Mouse (Mus musculus) embryonic facial prominence, embryonic 14.5 days (tissue): ENCODE results near the gene Pqlc2. TPM values are rescaled to one million over a fixed set of nuclear protein-coding genes. Genes with fewer than 3 reads are reported as not detected.

Experiments used
- ATAC-seq: fragments of 200-750 bp; cut with Nextera tagmentation; 2 replicates; pipeline ENCODE4 v1.8.0; 2017; ENCODE audit warnings: low read depth, moderate number of reproducible peaks, moderate TSS enrichment
- DNase-seq: peaks from one replicate; pipeline ENCODE4 v3.0.0-alpha.2; 2015; ENCODE audit warnings: low spot score
- H3K27ac ChIP-seq: fragments of 300-500 bp; sonication (generic); replicated peaks from 2 replicates; pipeline ENCODE4 v1.5.1; 2014; ENCODE audit warnings: low read depth, mild to moderate bottlenecking, low read length, moderate library complexity
- H3K27me3 ChIP-seq: fragments of 300-500 bp; sonication (generic); replicated peaks from 2 replicates; pipeline ENCODE4 v1.6.1; 2014; ENCODE audit warnings: low read length; ENCODE audit not compliant: control insufficient read depth, insufficient read depth
- H3K36me3 ChIP-seq: fragments of 300-500 bp; sonication (generic); 2 replicates; pipeline ENCODE4 v1.6.1; 2014; ENCODE audit warnings: low read length, mixed read lengths; ENCODE audit not compliant: control insufficient read depth, insufficient read depth
- H3K4me1 ChIP-seq: fragments of 300-500 bp; sonication (generic); 2 replicates; pipeline ENCODE4 v1.6.1; 2014; ENCODE audit warnings: antibody characterized with exemption, low read length; ENCODE audit not compliant: control insufficient read depth, insufficient read depth
- H3K4me2 ChIP-seq: fragments of 300-500 bp; sonication (generic); 2 replicates; pipeline ENCODE4 v1.6.1; 2014; ENCODE audit warnings: low read depth, mild to moderate bottlenecking, low read length, moderate library complexity, mixed read lengths
- H3K4me3 ChIP-seq: fragments of 300-500 bp; sonication (generic); 2 replicates; pipeline ENCODE4 v1.5.1; 2014; ENCODE audit warnings: low read depth, mild to moderate bottlenecking, low read length
- H3K9ac ChIP-seq: fragments of 300-500 bp; sonication (generic); 2 replicates; pipeline ENCODE4 v1.6.1; 2014; ENCODE audit warnings: low read depth, mild to moderate bottlenecking, low read length, moderate library complexity, mixed read lengths
- H3K9me3 ChIP-seq: fragments of 300-500 bp; sonication (generic); 2 replicates; pipeline ENCODE4 v1.6.1; 2016; ENCODE audit warnings: low read length; ENCODE audit not compliant: control insufficient read depth
- WGBS: fragments of 180-500 bp; shearing (Covaris S2); extraction: QIAGEN DNeasy Blood & Tissue Kit; methylation state at CpG from one replicate; pipeline ENCODE4 v1.1.7; 2014; 5-methylcytosine and 5-hydroxymethylcytosine counted together
- polyA plus RNA-seq: library from polyadenylated mRNA; unstranded; fragments of >200 nt; fragmentation: Nextera tagmentation; extraction: Ambion mirVana; gene quantifications from 2 replicates; pipeline ENCODE4 v1.2.1, GENCODE M21; 2014

Pqlc2 gene
- polyA plus RNA-seq, 1 experiment from 2014 or later: 10.9 TPM

- Histone ChIP-seq H3K4me1 (no peaks in the 10 kb centered on the region), H3K4me2 (no peak overlapping the region), H3K9ac (no peak overlapping the region), H3K9me3 (no peaks in the 10 kb centered on the region), H3K27me3 (no peaks in the 10 kb centered on the region), H3K4me3 (no peak overlapping the region), H3K36me3 (peaks cover 63% of the 10 kb centered on the region), H3K27ac (no peak overlapping the region)
- no peak for ATAC-seq
- DNase-seq: peak; percentile 13
- 77% methylated on average over 6 of the region's 6 CpGs for WGBS
Measured at GRCm38 (mm10) chr4:139282955-139283417, 27.5 kb downstream of the Pqlc2 start.

- Histone ChIP-seq H3K4me2 (no peak overlapping the region), H3K9ac (no peak overlapping the region), H3K27me3 (no peaks in the 10 kb centered on the region), H3K4me3 (no peak overlapping the region), H3K4me1 (0 out of 2 replicates have a peak, but pooled peaks cover 5% of the 10 kb centered on the region), H3K36me3 (peaks cover 54% of the 10 kb centered on the region), H3K27ac (no peak overlapping the region), H3K9me3 (no peaks in the 10 kb centered on the region)
- DNase-seq: no peak
- no peak for ATAC-seq
- WGBS: 82% methylated on average over 16 of the region's 16 CpGs
Measured at GRCm38 (mm10) chr4:139281791-139282345, 28.6 kb downstream of the Pqlc2 start.

GRCm38 (mm10) chr4:139280530-139280929 is 30.0 kb downstream of the Pqlc2 start:
- peaks cover 54% of the 10 kb centered on the region for H3K36me3 ChIP-seq
- H3K27ac ChIP-seq: no peak overlapping the region
- DNase-seq (no peak), ATAC-seq (no peak)
- H3K9me3 ChIP-seq: no peaks in the 10 kb centered on the region
- peaks cover 14% of the 10 kb centered on the region for H3K4me1 ChIP-seq
- H3K27me3 ChIP-seq: no peaks in the 10 kb centered on the region
- H3K4me2 ChIP-seq: no peak overlapping the region
- no peak overlapping the region for H3K4me3 ChIP-seq
- WGBS: 94% methylated on average over 12 of the region's 12 CpGs
- no peak overlapping the region for H3K9ac ChIP-seq

DNA sequence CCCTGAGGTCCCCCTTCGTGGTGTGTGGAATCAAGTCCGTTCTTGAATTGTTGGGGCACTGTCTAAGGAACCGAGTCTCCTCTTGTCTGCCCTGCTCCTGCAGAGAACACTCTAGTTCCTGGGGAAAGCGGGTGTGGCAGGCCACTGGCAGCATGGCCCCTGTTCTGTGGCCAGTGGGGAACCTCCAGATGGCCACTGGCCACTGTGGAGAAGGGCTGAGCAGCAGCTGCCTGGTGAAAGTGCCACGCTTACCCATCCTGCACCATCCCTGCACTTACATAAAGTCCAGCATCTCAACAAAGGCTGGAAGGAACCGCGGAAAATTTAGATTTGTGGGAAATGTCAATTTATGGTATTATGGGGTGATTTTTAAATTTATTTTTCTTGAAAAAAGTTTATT is 34.1 kb downstream of the Pqlc2 start:
- Histone ChIP-seq H3K4me1 (peaks cover 22% of the 10 kb centered on the region), H3K4me2 (no peak overlapping the region), H3K27ac (peak overlapping the region; percentile 39; the same call in 1 of the 2 replicates), H3K27me3 (no peaks in the 10 kb centered on the region), H3K9me3 (no peaks in the 10 kb centered on the region), H3K4me3 (no peak overlapping the region), H3K36me3 (peaks cover 40% of the 10 kb centered on the region), H3K9ac (no peak overlapping the region)
- no peak for ATAC-seq
- DNase-seq: no peak
- WGBS: 73% methylated on average over 7 of the region's 7 CpGs

- Histone ChIP-seq H3K27me3 (no peaks in the 10 kb centered on the region), H3K9ac (no peak overlapping the region), H3K4me3 (no peak overlapping the region), H3K4me1 (peaks cover 33% of the 10 kb centered on the region), H3K27ac (no peak overlapping the region), H3K4me2 (no peak overlapping the region), H3K36me3 (0 out of 2 replicates have a peak, but pooled peaks cover 22% of the 10 kb centered on the region), H3K9me3 (no peaks in the 10 kb centered on the region)
- ATAC-seq: no peak
- no peak for DNase-seq
- whole genome bisulfite sequencing: 90% methylated on average over 7 of the region's 7 CpGs
Measured at GRCm38 (mm10) chr4:139274573-139274972, 35.9 kb downstream of the Pqlc2 start.

- Histone ChIP-seq H3K27ac (no peak overlapping the region), H3K4me2 (no peak overlapping the region), H3K27me3 (no peaks in the 10 kb centered on the region), H3K4me1 (peaks cover 43% of the 10 kb centered on the region), H3K9me3 (no peaks in the 10 kb centered on the region), H3K9ac (no peak overlapping the region), H3K36me3 (peaks cover 31% of the 10 kb centered on the region; the same call in 1 of the 2 replicates), H3K4me3 (no peak overlapping the region)
- 89% methylated on average over 10 of the region's 10 CpGs for WGBS
- ATAC-seq (no peak), DNase-seq (no peak)
Measured at GRCm38 (mm10) chr4:139272951-139273680, 37.4 kb downstream of the Pqlc2 start.

DNA sequence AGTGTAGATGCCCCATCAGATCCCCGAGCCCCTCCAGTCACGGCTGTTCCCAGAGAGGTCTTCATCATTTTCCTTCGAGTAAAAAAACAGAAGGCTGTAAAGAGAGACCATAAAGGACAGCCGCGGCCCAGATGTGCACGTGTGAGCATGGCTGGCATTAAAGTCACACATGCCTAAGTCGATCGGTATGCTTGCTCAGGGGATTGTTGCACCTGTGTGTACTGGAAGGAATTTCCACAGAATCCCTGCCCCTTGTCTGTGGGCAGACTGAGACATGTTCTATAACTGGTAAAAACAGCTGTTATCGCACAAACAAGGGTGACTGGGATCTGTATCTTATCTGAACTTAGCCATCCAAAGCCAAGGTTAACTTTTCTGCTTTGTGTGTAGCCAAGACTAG is 38.9 kb downstream of the Pqlc2 start:
- H3K9ac ChIP-seq: no peak overlapping the region
- peaks cover 53% of the 10 kb centered on the region for H3K4me1 ChIP-seq
- WGBS: 51% methylated on average over 9 of the region's 9 CpGs
- no peak overlapping the region for H3K4me3 ChIP-seq
- H3K9me3 ChIP-seq: no peaks in the 10 kb centered on the region
- peak overlapping the region; percentile 58 for H3K27ac ChIP-seq
- no peaks in the 10 kb centered on the region for H3K27me3 ChIP-seq
- DNase-seq: no peak
- H3K36me3 ChIP-seq: peaks cover 33% of the 10 kb centered on the region; the same call in 1 of the 2 replicates
- no peak overlapping the region for H3K4me2 ChIP-seq
- no peak for ATAC-seq

- no peak overlapping the region for H3K4me2 ChIP-seq
- H3K9me3 ChIP-seq: no peaks in the 10 kb centered on the region
- no peak overlapping the region for H3K4me3 ChIP-seq
- no peak overlapping the region for H3K9ac ChIP-seq
- peak overlapping the region; percentile 66; the same call in 1 of the 2 replicates for H3K27ac ChIP-seq
- peaks cover 31% of the 10 kb centered on the region; the same call in 1 of the 2 replicates for H3K36me3 ChIP-seq
- H3K4me1 ChIP-seq: peaks cover 46% of the 10 kb centered on the region
- 64% methylated on average over 3 of the region's 3 CpGs for WGBS
- DNase-seq (peak; percentile 65), ATAC-seq (no peak)
- no peaks in the 10 kb centered on the region for H3K27me3 ChIP-seq
Measured at GRCm38 (mm10) chr4:139270168-139270567, 40.3 kb downstream of the Pqlc2 start.
